Mouse (Mus musculus): ENCODE data around the gene Auts2.

DNA sequence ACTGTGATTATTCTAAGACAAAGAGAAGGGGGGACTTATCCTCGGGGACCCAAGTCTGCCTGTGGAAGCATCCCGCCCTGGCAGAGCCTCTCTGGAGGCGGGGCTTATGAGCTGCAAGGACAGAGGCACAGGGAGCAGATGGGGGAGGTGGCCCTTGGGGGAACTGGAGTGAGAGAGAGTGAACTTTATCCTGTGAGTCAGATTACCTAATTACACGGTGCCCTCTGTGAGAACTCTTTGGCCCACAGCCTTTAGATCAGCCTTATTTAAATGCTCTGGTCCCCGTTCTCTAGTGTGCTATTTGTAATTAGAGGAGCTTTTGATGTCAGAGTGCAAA lies 809.9 kb downstream of the Auts2 start:
- TF ChIP-seq CTCF (IDR thresholded peaks at IDR 0.05; ENCODE audit: low read depth) (no peak), EP300 (IDR thresholded peaks at IDR 0.05; ENCODE audit: low read depth) (no peak)
